Mouse (Mus musculus) neural tube, embryonic 12.5 days (tissue): Measurements from ENCODE around the gene Col5a1. TPM values are rescaled to one million over a fixed set of nuclear protein-coding genes. Genes with fewer than 3 reads are reported as not detected.

ENCODE experiments used
- ATAC-seq: fragments of 200-750 bp; cut with Nextera tagmentation; 2 replicates; pipeline ENCODE4 v1.8.0; 2017; ENCODE audit warnings: low read depth, mild to moderate bottlenecking, moderate TSS enrichment, moderate library complexity; ENCODE audit not compliant: low FRiP score
- H3K27ac ChIP-seq: fragments of 300-500 bp; sonication (generic); 2 replicates; pipeline ENCODE4 v1.5.1; 2016
- H3K27me3 ChIP-seq: fragments of 300-500 bp; sonication (generic); replicated peaks from 2 replicates; pipeline ENCODE4 v1.6.1; 2016; ENCODE audit warnings: mild to moderate bottlenecking
- H3K36me3 ChIP-seq: fragments of 300-500 bp; sonication (generic); 2 replicates; pipeline ENCODE4 v1.6.1; 2016; ENCODE audit warnings: mild to moderate bottlenecking
- H3K4me1 ChIP-seq: fragments of 300-500 bp; sonication (generic); 2 replicates; pipeline ENCODE4 v1.6.1; 2016
- H3K4me2 ChIP-seq: fragments of 300-500 bp; sonication (generic); replicated peaks from 2 replicates; pipeline ENCODE4 v1.6.1; 2016; ENCODE audit warnings: mild to moderate bottlenecking
- H3K4me3 ChIP-seq: fragments of 300-500 bp; sonication (generic); 2 replicates; pipeline ENCODE4 v1.5.1; 2016
- H3K9ac ChIP-seq: fragments of 300-500 bp; sonication (generic); 2 replicates; pipeline ENCODE4 v1.6.1; 2016; ENCODE audit warnings: mild to moderate bottlenecking
- H3K9me3 ChIP-seq: fragments of 300-500 bp; sonication (generic); 2 replicates; pipeline ENCODE4 v1.6.1; 2016; ENCODE audit warnings: mild to moderate bottlenecking
- WGBS: fragments of 180-500 bp; shearing (Covaris S2); methylation state at CpG from one replicate; pipeline ENCODE4 v1.1.7; 2016; 5-methylcytosine and 5-hydroxymethylcytosine counted together
- polyA plus RNA-seq: library from polyadenylated mRNA; unstranded; fragments of >200 nt; fragmentation: Nextera tagmentation; extraction: Ambion mirVana; gene quantifications from 2 replicates; pipeline ENCODE4 v1.2.1, GENCODE M21; 2016

Gene Col5a1
- polyA plus RNA-seq, 1 experiment from 2014 or later = 29.3 TPM

DNA sequence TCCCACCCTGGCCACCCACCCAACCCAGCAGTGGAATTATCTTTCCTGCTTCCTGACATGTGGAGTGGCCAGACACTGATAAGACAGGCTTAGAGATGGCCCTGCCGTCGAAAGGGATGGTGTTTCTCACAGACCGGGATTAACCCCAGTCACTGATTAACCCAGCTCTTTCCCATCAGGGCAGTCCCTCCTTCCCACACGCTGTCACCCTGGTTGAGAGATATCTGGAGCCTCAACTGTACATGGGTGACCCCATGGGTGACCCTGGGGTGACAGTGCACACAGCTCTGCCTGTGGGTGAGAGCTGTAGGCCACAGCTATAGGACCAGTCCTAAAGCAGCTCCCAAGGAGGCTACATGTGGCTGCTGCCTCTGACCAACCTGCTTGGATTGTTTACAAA, 15.2 kb upstream of the Col5a1 start:
- Histone ChIP-seq H3K36me3 (no peaks in the 10 kb centered on the region), H3K9ac (no peak overlapping the region), H3K4me2 (no peak overlapping the region), H3K9me3 (no peaks in the 10 kb centered on the region), H3K27ac (no peak overlapping the region), H3K27me3 (no peaks in the 10 kb centered on the region), H3K4me1 (no peaks in the 10 kb centered on the region), H3K4me3 (no peak overlapping the region)
- no peak for ATAC-seq
- WGBS = 54% methylated on average over 4 of the region's 4 CpGs

DNA sequence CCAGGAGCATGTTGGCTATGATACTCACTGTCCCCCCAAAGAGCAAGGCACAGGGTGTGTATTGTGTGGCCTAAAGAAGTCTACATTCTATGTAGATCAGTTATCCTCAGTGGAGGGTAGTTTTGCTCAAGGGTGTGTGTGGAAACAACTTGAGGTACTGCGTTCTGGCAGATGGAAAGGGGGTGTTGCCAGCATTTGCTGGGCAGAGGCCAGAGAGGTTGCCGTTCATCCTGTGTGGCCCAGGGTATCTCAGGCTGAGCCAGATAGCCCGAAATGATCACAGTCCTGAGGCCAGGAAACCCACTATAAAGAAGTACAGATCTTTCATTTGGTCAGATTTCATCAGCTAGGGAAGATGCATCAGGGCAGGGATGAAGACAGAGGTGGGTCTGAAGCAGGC, 13.9 kb upstream of the Col5a1 start:
- Histone ChIP-seq H3K36me3 (no peaks in the 10 kb centered on the region), H3K27me3 (no peaks in the 10 kb centered on the region), H3K4me3 (no peak overlapping the region), H3K4me2 (no peak overlapping the region), H3K9me3 (no peaks in the 10 kb centered on the region), H3K27ac (no peak overlapping the region), H3K9ac (no peak overlapping the region), H3K4me1 (no peaks in the 10 kb centered on the region)
- ATAC-seq = no peak
- 76% methylated on average over 3 of the region's 3 CpGs for WGBS

GRCm38 (mm10) chr2:27873030-27873429, 13.2 kb upstream of the Col5a1 start:
- no peaks in the 10 kb centered on the region for H3K4me1 ChIP-seq
- no peaks in the 10 kb centered on the region for H3K9me3 ChIP-seq
- no peaks in the 10 kb centered on the region for H3K27me3 ChIP-seq
- no peak overlapping the region for H3K4me3 ChIP-seq
- H3K36me3 ChIP-seq = no peaks in the 10 kb centered on the region
- WGBS = 86% methylated on average over 5 of the region's 5 CpGs
- H3K4me2 ChIP-seq = no peak overlapping the region
- no peak overlapping the region for H3K27ac ChIP-seq
- ATAC-seq = no peak
- no peak overlapping the region for H3K9ac ChIP-seq

GRCm38 (mm10) chr2:27874596-27874995, 11.6 kb upstream of the Col5a1 start:
- H3K36me3 ChIP-seq = no peaks in the 10 kb centered on the region
- no peak overlapping the region for H3K9ac ChIP-seq
- H3K9me3 ChIP-seq = no peaks in the 10 kb centered on the region
- no peaks in the 10 kb centered on the region for H3K4me1 ChIP-seq
- H3K27ac ChIP-seq = no peak overlapping the region
- no peak overlapping the region for H3K4me2 ChIP-seq
- 86% methylated on average over 3 of the region's 3 CpGs for WGBS
- H3K27me3 ChIP-seq = no peaks in the 10 kb centered on the region
- no peak overlapping the region for H3K4me3 ChIP-seq
- ATAC-seq = no peak

- ATAC-seq = no peak
- no peak overlapping the region for H3K9ac ChIP-seq
These were observed 11.0 kb upstream of the Col5a1 start for GRCm38 (mm10) chr2:27875231-27875630.

GRCm38 (mm10) chr2:27875786-27876185, 10.4 kb upstream of the Col5a1 start:
- no peak overlapping the region for H3K9ac ChIP-seq
- 76% methylated on average over 5 of the region's 5 CpGs for WGBS
- H3K27ac ChIP-seq = no peak overlapping the region
- ATAC-seq = no peak
- no peak overlapping the region for H3K4me2 ChIP-seq
- H3K4me3 ChIP-seq = no peak overlapping the region
- no peaks in the 10 kb centered on the region for H3K36me3 ChIP-seq
- no peaks in the 10 kb centered on the region for H3K4me1 ChIP-seq
- no peaks in the 10 kb centered on the region for H3K27me3 ChIP-seq
- H3K9me3 ChIP-seq = no peaks in the 10 kb centered on the region

More at GRCm38 (mm10) chr2:27875231-27875630, 11.0 kb upstream of the Col5a1 start:
- 82% methylated on average over 5 of the region's 5 CpGs for WGBS
- Histone ChIP-seq H3K4me3 (no peak overlapping the region), H3K27ac (no peak overlapping the region), H3K36me3 (no peaks in the 10 kb centered on the region), H3K4me2 (no peak overlapping the region), H3K9me3 (no peaks in the 10 kb centered on the region), H3K27me3 (no peaks in the 10 kb centered on the region), H3K4me1 (no peaks in the 10 kb centered on the region)

DNA sequence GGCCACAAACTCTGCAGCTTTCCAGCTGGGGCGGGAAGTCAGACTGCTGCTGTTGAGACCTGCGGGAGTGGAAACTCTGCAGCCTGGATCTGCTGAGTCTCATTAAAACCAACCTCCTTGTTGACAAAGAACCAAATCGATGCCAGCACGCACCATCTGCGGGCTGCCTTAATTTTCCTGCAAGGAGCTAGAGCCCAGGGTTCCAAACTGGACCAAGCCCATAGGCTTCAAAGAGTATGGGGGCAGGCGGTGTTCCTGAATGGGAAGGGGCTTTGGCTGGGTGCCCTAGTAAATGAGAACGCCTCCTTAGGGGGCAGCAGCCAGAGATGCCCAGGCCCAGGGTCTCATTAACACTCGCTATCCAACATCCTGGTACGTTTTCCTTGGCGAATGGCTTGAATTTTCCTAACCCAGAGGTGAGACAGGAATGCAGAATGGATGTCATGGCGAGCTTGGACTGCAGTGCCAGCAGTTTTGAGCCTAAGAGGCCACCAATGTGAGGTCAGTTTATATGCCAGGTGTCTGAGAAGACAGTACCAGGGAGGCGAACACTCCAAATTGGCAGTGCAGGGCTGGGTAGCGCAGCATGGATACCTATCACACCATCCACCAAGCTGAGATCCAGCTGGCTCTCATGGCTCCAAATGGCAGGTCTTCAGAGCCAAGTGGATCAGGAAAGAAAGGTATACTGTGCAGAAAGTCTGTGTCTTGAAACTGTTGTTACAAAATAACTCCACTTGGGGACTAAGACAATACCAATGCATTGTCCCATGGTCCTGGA, 9.3 kb upstream of the Col5a1 start:
- 0 out of 2 replicates have a peak, but pooled peaks cover 3% of the 10 kb centered on the region for H3K27me3 ChIP-seq
- no peaks in the 10 kb centered on the region for H3K9me3 ChIP-seq
- H3K9ac ChIP-seq = no peak overlapping the region
- no peak overlapping the region for H3K4me3 ChIP-seq
- ATAC-seq = no peak
- 85% methylated on average over 13 of the region's 13 CpGs for WGBS
- H3K36me3 ChIP-seq = no peaks in the 10 kb centered on the region
- no peak overlapping the region for H3K4me2 ChIP-seq
- H3K27ac ChIP-seq = no peak overlapping the region
- no peaks in the 10 kb centered on the region for H3K4me1 ChIP-seq

GRCm38 (mm10) chr2:27878066-27878465, 8.2 kb upstream of the Col5a1 start:
- H3K4me2 ChIP-seq = no peak overlapping the region
- H3K4me1 ChIP-seq = no peaks in the 10 kb centered on the region
- 79% methylated on average over 5 of the region's 5 CpGs for WGBS
- H3K9me3 ChIP-seq = no peaks in the 10 kb centered on the region
- ATAC-seq = no peak
- H3K36me3 ChIP-seq = no peaks in the 10 kb centered on the region
- H3K9ac ChIP-seq = no peak overlapping the region
- H3K4me3 ChIP-seq = no peak overlapping the region
- no peak overlapping the region for H3K27ac ChIP-seq
- 0 out of 2 replicates have a peak, but pooled peaks cover 6% of the 10 kb centered on the region for H3K27me3 ChIP-seq

DNA sequence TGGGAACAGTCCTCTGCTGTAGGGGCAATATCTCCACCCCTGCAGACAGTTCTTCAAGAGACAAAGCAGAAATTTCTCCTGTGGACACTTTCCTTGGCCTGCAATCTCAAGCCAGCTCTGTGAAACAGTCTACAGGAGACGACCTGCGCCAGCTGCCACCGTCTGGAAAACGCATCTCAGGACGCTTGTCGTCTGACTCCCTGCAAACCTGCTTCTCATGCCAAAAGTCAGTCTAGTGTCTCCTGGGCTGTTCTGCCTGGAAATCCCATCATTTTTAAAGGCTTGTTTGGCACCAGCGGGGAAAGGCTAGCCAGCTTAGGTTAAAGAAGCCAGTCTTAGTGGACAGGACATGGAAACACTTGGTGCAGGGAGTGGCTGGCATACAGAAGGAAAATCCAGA, 2.9 kb upstream of the Col5a1 start:
- Histone ChIP-seq H3K4me1 (peaks cover 29% of the 10 kb centered on the region), H3K27ac (no peak overlapping the region), H3K36me3 (no peaks in the 10 kb centered on the region), H3K9ac (no peak overlapping the region), H3K4me2 (no peak overlapping the region), H3K27me3 (peaks cover 25% of the 10 kb centered on the region), H3K4me3 (no peak overlapping the region), H3K9me3 (no peaks in the 10 kb centered on the region)
- no peak for ATAC-seq
- WGBS = 78% methylated on average over 7 of the region's 7 CpGs

GRCm38 (mm10) chr2:27885456-27886147, 623 bp upstream of the Col5a1 start:
- Histone ChIP-seq H3K27ac (peak overlapping the region; percentile 32; the same call in 1 of the 2 replicates), H3K4me1 (peaks cover 40% of the 10 kb centered on the region), H3K27me3 (peaks cover 28% of the 10 kb centered on the region)

DNA sequence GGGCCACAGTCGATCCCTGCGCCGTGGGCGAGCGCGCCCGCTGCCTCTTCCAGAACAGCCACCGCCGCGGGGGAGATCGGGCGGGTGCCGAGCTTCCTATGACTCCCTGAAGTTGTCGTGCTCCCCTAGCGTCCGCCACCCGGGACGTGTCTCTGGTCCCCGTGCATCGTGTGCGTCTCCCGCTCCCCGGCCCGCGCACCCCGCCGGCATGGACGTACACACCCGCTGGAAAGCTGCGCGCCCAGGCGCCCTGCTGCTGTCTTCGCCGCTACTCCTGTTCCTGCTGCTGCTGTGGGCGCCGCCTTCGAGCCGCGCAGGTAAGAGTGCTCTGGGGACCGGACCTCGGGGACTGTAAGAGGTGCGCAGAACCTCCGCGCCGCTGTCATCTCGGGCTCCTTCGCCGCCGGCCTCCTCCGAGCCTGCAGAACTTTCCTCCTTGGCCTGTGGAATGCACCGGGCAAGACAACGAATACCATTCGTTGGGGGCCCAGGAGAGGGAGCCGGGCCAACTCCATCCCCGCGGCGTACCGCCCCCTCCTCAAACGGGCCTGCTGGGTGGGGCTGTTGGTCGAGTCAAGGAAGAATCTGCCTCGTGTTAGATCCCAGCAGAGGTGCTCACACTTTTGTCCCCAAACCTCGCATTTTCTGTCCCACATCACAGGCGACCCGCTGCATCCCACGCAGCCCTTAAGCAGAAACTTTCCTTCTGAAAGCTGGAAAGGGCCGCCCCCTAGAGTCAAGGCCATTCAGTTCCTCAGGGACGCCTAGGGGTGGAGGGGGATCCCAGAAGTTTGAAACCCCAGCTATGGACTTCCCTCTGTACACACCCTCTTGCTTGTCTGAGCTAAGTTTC, 609 bp downstream of the Col5a1 start:
- peak; percentile 46 for ATAC-seq
- peaks cover 25% of the 10 kb centered on the region for H3K27me3 ChIP-seq
- under 1% methylated on average over 67 of the region's 67 CpGs for WGBS

More at GRCm38 (mm10) chr2:27885456-27886147, 623 bp upstream of the Col5a1 start:
- H3K9me3 ChIP-seq = no peaks in the 10 kb centered on the region
- ATAC-seq = peak; percentile 78
- H3K36me3 ChIP-seq = no peaks in the 10 kb centered on the region
- peak overlapping the region; percentile 97 for H3K4me2 ChIP-seq
- peak overlapping the region; percentile 60 for H3K4me3 ChIP-seq
- 7% methylated on average over 12 of the region's 12 CpGs for WGBS
- H3K9ac ChIP-seq = peak overlapping the region; percentile 51

More for the DNA sequence above, 609 bp downstream of the Col5a1 start:
- Histone ChIP-seq H3K4me3 (peak overlapping the region; percentile 60), H3K4me1 (peaks cover 40% of the 10 kb centered on the region), H3K9me3 (no peaks in the 10 kb centered on the region), H3K4me2 (peak overlapping the region; percentile 97), H3K27ac (no peak overlapping the region), H3K36me3 (no peaks in the 10 kb centered on the region), H3K9ac (peak overlapping the region; percentile 51)
